Mouse (Mus musculus) embryonic facial prominence, embryonic 11.5 days (tissue): Measurements from ENCODE around the gene Rrp12. TPM values are rescaled to one million over a fixed set of nuclear protein-coding genes. Genes with fewer than 3 reads are reported as not detected.
A peak's percentile ranks its signal among the peaks of the same experiment; 100 is the strongest.

Source experiments
- ATAC-seq: fragments of 200-750 bp; cut with Nextera tagmentation; replicated peaks from 2 replicates; pipeline ENCODE4 v1.8.0; 2017; ENCODE audit warnings: low read depth; ENCODE audit not compliant: insufficient number of reproducible peaks, low FRiP score, low TSS enrichment
- DNase-seq: peaks from one replicate; pipeline ENCODE4 v3.0.0-alpha.2; 2015; ENCODE audit warnings: low spot score
- H3K27ac ChIP-seq: fragments of 300-500 bp; sonication (generic); replicated peaks from 2 replicates; pipeline ENCODE4 v1.5.1; 2014; ENCODE audit warnings: mild to moderate bottlenecking, low read depth, low read length, control low read depth
- H3K27me3 ChIP-seq: fragments of 300-500 bp; sonication (generic); 2 replicates; pipeline ENCODE4 v1.6.1; 2014; ENCODE audit warnings: mild to moderate bottlenecking, low read length, moderate library complexity, mixed read lengths; ENCODE audit not compliant: control insufficient read depth, insufficient read depth
- H3K36me3 ChIP-seq: fragments of 300-500 bp; sonication (generic); replicated peaks from 2 replicates; pipeline ENCODE4 v1.6.1; 2014; ENCODE audit warnings: low read depth, mild to moderate bottlenecking, low read length, moderate library complexity, mixed read lengths; ENCODE audit not compliant: control insufficient read depth, insufficient read depth
- H3K4me1 ChIP-seq: fragments of 300-500 bp; sonication (generic); 2 replicates; pipeline ENCODE4 v1.6.1; 2014; ENCODE audit warnings: low read length, mixed read lengths; ENCODE audit not compliant: control insufficient read depth, insufficient read depth
- H3K4me2 ChIP-seq: fragments of 300-500 bp; sonication (generic); 2 replicates; pipeline ENCODE4 v1.6.1; 2014; ENCODE audit warnings: low read depth, mild to moderate bottlenecking, control low read depth, low read length, moderate library complexity
- H3K4me3 ChIP-seq: fragments of 300-500 bp; sonication (generic); 2 replicates; pipeline ENCODE4 v1.5.1; 2014; ENCODE audit warnings: low read depth, low read length, control low read depth
- H3K9ac ChIP-seq: fragments of 300-500 bp; sonication (generic); replicated peaks from 2 replicates; pipeline ENCODE4 v1.6.1; 2014; ENCODE audit warnings: mild to moderate bottlenecking, control low read depth, low read length
- H3K9me3 ChIP-seq: fragments of 300-500 bp; sonication (generic); replicated peaks from 2 replicates; pipeline ENCODE4 v1.6.1; 2016; ENCODE audit warnings: mild to moderate bottlenecking, low read length, inconsistent platforms, mixed read lengths; ENCODE audit not compliant: control insufficient read depth
- WGBS: fragments of 180-500 bp; shearing (Covaris S2); extraction: QIAGEN DNeasy Blood & Tissue Kit; methylation state at CpG from one replicate; pipeline ENCODE4 v1.1.7; 2014; 5-methylcytosine and 5-hydroxymethylcytosine counted together
- polyA plus RNA-seq: library from polyadenylated mRNA; unstranded; fragments of >200 nt; fragmentation: Nextera tagmentation; extraction: Ambion mirVana; gene quantifications from 2 replicates; pipeline ENCODE4 v1.2.1, GENCODE M21; 2014

The Rrp12 gene
- 14.0 and 14.5 TPM in 2 replicates for polyA plus RNA-seq

GRCm38 (mm10) chr19:41895460-41896318, at the start of gene Rrp12:
Gene Rrp12 (minus strand): TSS chr19:41896173.
- Histone ChIP-seq H3K9ac (peak within 1 kb of the TSS; percentile 52), H3K4me1 (no peaks in the 10 kb centered on the region), H3K36me3 (no peaks in the 10 kb centered on the region), H3K4me2 (peak within 1 kb of the TSS; percentile 65), H3K4me3 (peak within 1 kb of the TSS; percentile 75), H3K9me3 (no peaks in the 10 kb centered on the region), H3K27ac (no peak within 1 kb of the TSS), H3K27me3 (no peaks in the 10 kb centered on the region)
- DNase-seq (peak; percentile 97), ATAC-seq (peak; percentile 87)
- WGBS: 1% methylated on average over 46 of the region's 46 CpGs

GRCm38 (mm10) chr19:41943841-41944240, 47.9 kb upstream of the Rrp12 start:
- peaks cover 23% of the 10 kb centered on the region for H3K36me3 ChIP-seq
- no peak overlapping the region for H3K27ac ChIP-seq

GRCm38 (mm10) chr19:41938539-41938938, 42.6 kb upstream of the Rrp12 start:
- 92% methylated on average over 5 of the region's 5 CpGs for WGBS

More at GRCm38 (mm10) chr19:41943841-41944240, 47.9 kb upstream of the Rrp12 start:
- Histone ChIP-seq H3K9me3 (no peaks in the 10 kb centered on the region), H3K4me1 (no peaks in the 10 kb centered on the region), H3K4me2 (no peak overlapping the region), H3K27me3 (no peaks in the 10 kb centered on the region), H3K4me3 (no peak overlapping the region), H3K9ac (no peak overlapping the region)
- ATAC-seq: no peak
- WGBS: 89% methylated on average over 7 of the region's 7 CpGs
- DNase-seq: no peak

GRCm38 (mm10) chr19:41935921-41936320, 39.9 kb upstream of the Rrp12 start:
- H3K4me3 ChIP-seq: no peak overlapping the region
- H3K36me3 ChIP-seq: peaks cover 5% of the 10 kb centered on the region
- H3K27ac ChIP-seq: no peak overlapping the region
- no peak overlapping the region for H3K9ac ChIP-seq
- H3K4me2 ChIP-seq: no peak overlapping the region
- DNase-seq (no peak), ATAC-seq (no peak)
- H3K27me3 ChIP-seq: no peaks in the 10 kb centered on the region
- 95% methylated on average over 1 of the region's 1 CpGs for WGBS
- no peaks in the 10 kb centered on the region for H3K4me1 ChIP-seq
- no peaks in the 10 kb centered on the region for H3K9me3 ChIP-seq

More at GRCm38 (mm10) chr19:41938539-41938938, 42.6 kb upstream of the Rrp12 start:
- no peak overlapping the region for H3K9ac ChIP-seq
- ATAC-seq: no peak
- no peaks in the 10 kb centered on the region for H3K27me3 ChIP-seq
- no peak overlapping the region for H3K4me3 ChIP-seq
- no peak overlapping the region for H3K27ac ChIP-seq
- peaks cover 9% of the 10 kb centered on the region for H3K36me3 ChIP-seq
- H3K4me2 ChIP-seq: no peak overlapping the region
- no peaks in the 10 kb centered on the region for H3K9me3 ChIP-seq
- no peak for DNase-seq
- no peaks in the 10 kb centered on the region for H3K4me1 ChIP-seq

- H3K9ac ChIP-seq: peak overlapping the region; percentile 88
- 51% methylated on average over 6 of the region's 6 CpGs for WGBS
- peaks cover 2% of the 10 kb centered on the region for H3K36me3 ChIP-seq
- H3K4me3 ChIP-seq: peak overlapping the region; percentile 85
- H3K9me3 ChIP-seq: no peaks in the 10 kb centered on the region
- no peaks in the 10 kb centered on the region for H3K4me1 ChIP-seq
- H3K27ac ChIP-seq: no peak overlapping the region
- no peak for ATAC-seq
- H3K4me2 ChIP-seq: peak overlapping the region; percentile 39
- DNase-seq: no peak
- no peaks in the 10 kb centered on the region for H3K27me3 ChIP-seq
These were observed 38.2 kb upstream of the Rrp12 start for GRCm38 (mm10) chr19:41934124-41934523.

- H3K27ac ChIP-seq: no peak within 1 kb of the TSS
- no peaks in the 10 kb centered on the region for H3K4me1 ChIP-seq
- DNase-seq (peak; percentile 98), ATAC-seq (peak; percentile 100)
- under 1% methylated on average over 47 of the region's 47 CpGs for WGBS
- H3K9me3 ChIP-seq: no peaks in the 10 kb centered on the region
- peak within 1 kb of the TSS; percentile 48 for H3K4me2 ChIP-seq
- peak within 1 kb of the TSS; percentile 88 for H3K9ac ChIP-seq
- no peaks in the 10 kb centered on the region for H3K27me3 ChIP-seq
- H3K4me3 ChIP-seq: peak within 1 kb of the TSS; percentile 85
- no peaks in the 10 kb centered on the region; the same call in none of the 2 replicates for H3K36me3 ChIP-seq
These were observed 37.5 kb upstream of the Rrp12 start, which contains the start of the genes Exosc1 and Zdhhc16 for GRCm38 (mm10) chr19:41933179-41934086. Gene Exosc1 (minus strand): TSS chr19:41933423. Gene Zdhhc16 (plus strand): TSS chr19:41933480.

GRCm38 (mm10) chr19:41932686-41933085, 36.7 kb upstream of the Rrp12 start:
- DNase-seq (peak; percentile 12), ATAC-seq (no peak)
- H3K9ac ChIP-seq: peak overlapping the region; percentile 67
- no peaks in the 10 kb centered on the region for H3K9me3 ChIP-seq
- peak overlapping the region; percentile 85 for H3K4me3 ChIP-seq
- peak overlapping the region; percentile 48 for H3K4me2 ChIP-seq
- no peak overlapping the region for H3K27ac ChIP-seq
- H3K27me3 ChIP-seq: no peaks in the 10 kb centered on the region
- under 1% methylated on average over 28 of the region's 28 CpGs for WGBS
- H3K36me3 ChIP-seq: no peaks in the 10 kb centered on the region; the same call in none of the 2 replicates
- no peaks in the 10 kb centered on the region for H3K4me1 ChIP-seq
